Mouse (Mus musculus): ENCODE data around the gene Arg1.

The Arg1 gene

GRCm38 (mm10) chr10:24912576-24912975 is 14.7 kb downstream of the Arg1 start:
- no peak for DNase-seq (ENCODE audit: extremely low read depth, low read depth)

- no peak for DNase-seq (ENCODE audit: extremely low read depth, low read depth)
These were observed 16.1 kb downstream of the Arg1 start for GRCm38 (mm10) chr10:24911199-24911598.

GRCm38 (mm10) chr10:24905627-24906026 is 21.7 kb downstream of the Arg1 start:
- DNase-seq (ENCODE audit: extremely low read depth, low read depth): no peak

- DNase-seq (ENCODE audit: extremely low read depth, low read depth): no peak
These were observed 31.4 kb downstream of the Arg1 start for GRCm38 (mm10) chr10:24895927-24896326.

- DNase-seq (ENCODE audit: extremely low read depth, low read depth): no peak
These were observed 38.9 kb downstream of the Arg1 start for GRCm38 (mm10) chr10:24888343-24888742.

- no peak for DNase-seq (ENCODE audit: extremely low read depth, low read depth)
These were observed 41.3 kb downstream of the Arg1 start for GRCm38 (mm10) chr10:24886008-24886407.

GRCm38 (mm10) chr10:24873624-24874023 is 53.7 kb downstream of the Arg1 start:
- no peak for DNase-seq (ENCODE audit: extremely low read depth, low read depth)

GRCm38 (mm10) chr10:24869760-24870290 is 57.5 kb downstream of the Arg1 start, which contains the start of gene Med23:
TSS of gene Med23 (plus strand) at chr10:24869986.
- peak; percentile 91 for DNase-seq (ENCODE audit: extremely low read depth, low read depth)
